In genomic region chr5:73419045-73419695, GRCm38 (mm10) we compare ENCODE assay signal across 20 mouse cellular contexts. TPM values are rescaled to one million over a fixed set of nuclear protein-coding genes. Genes with fewer than 3 reads are reported as not detected.
DNase-seq lines count a peak whose midpoint lies in the region; ATAC-seq and TF ChIP-seq lines count a peak whose summit lies in the region.
"Had no signal": no experiment of that assay in that cellular context is flagged by ENCODE, and none has a peak within 500 bp of the region (broad histone marks: within the 10 kb centered on the region; RNA-seq: fewer than 3 reads in every experiment).

No protein-coding gene starts in this region.

- TF ChIP-seq CTCF in stomach, postnatal 0 days (IDR thresholded peaks at IDR 0.05; ENCODE audit: low read depth), result no peak

- DNase-seq in testis, postnatal 14 days (ENCODE audit: low spot score), result peak; percentile 42
- DNase-seq in testis, postnatal 10 days (ENCODE audit: low spot score), result no peak
- peak; percentile 72 for DNase-seq in stomach, postnatal 0 days (ENCODE audit: low spot score)
- DNase-seq in spleen, adult 18-20 months, result no peak
- DNase-seq: adrenal gland, adult 8-10 months; cerebellum, adult 9-10 months; heart, postnatal 36 days; lung, embryonic 14.5 days; midbrain, embryonic 14.5 days; right cerebral cortex, postnatal 14 days; thymus, adult 2 months had no signal

- H3K27me3 ChIP-seq in intestine, embryonic 16.5 days (replicated peaks; ENCODE audit: control insufficient read depth, insufficient read depth, low read length), result no peaks in the 10 kb centered on the region
- no peaks in the 10 kb centered on the region for H3K27me3 ChIP-seq in kidney, embryonic 15.5 days
- H3K27me3 ChIP-seq in stomach, postnatal 0 days (ENCODE audit: control insufficient read depth, insufficient read depth, low read length), result no peaks in the 10 kb centered on the region
- H3K27me3 ChIP-seq in hindbrain, embryonic 13.5 days, result no peaks in the 10 kb centered on the region
- H3K27me3 ChIP-seq: embryonic facial prominence, embryonic 15.5 days; forebrain, embryonic 13.5 days had no signal

- peak; percentile 46; the same call in 1 of the 2 replicates for ATAC-seq in intestine, embryonic 16.5 days
- ATAC-seq in kidney, embryonic 15.5 days (replicated peaks; ENCODE audit: low FRiP score), result 0 out of 2 replicates have a peak, but pooled peaks have one; percentile 49
- peak; percentile 82 for ATAC-seq in stomach, postnatal 0 days (ENCODE audit: low FRiP score, low TSS enrichment)
- no peak for ATAC-seq in hindbrain, embryonic 13.5 days (ENCODE audit: low FRiP score)
- ATAC-seq: CD4-positive, CD25-positive, alpha-beta regulatory T cell, adult 4 months; forebrain, embryonic 13.5 days had no signal

- H3K4me3 ChIP-seq in intestine, embryonic 16.5 days (ENCODE audit: low read length), result no peak overlapping the region
- no peak overlapping the region for H3K4me3 ChIP-seq in kidney, embryonic 15.5 days (replicated peaks)
- H3K4me3 ChIP-seq in stomach, postnatal 0 days (ENCODE audit: low read depth, low read length), result no peak overlapping the region
- no peak overlapping the region for H3K4me3 ChIP-seq in hindbrain, embryonic 13.5 days
- H3K4me3 ChIP-seq: embryonic facial prominence, embryonic 15.5 days; forebrain, embryonic 13.5 days had no signal

- 42% methylated on average over 11 of the region's 11 CpGs for WGBS in intestine, embryonic 16.5 days
- 55% methylated on average over 11 of the region's 11 CpGs for WGBS in kidney, embryonic 15.5 days
- 37% methylated on average over 11 of the region's 11 CpGs for WGBS in stomach, postnatal 0 days
- WGBS in hindbrain, embryonic 13.5 days, result 68% methylated on average over 11 of the region's 11 CpGs

- H3K36me3 ChIP-seq in intestine, embryonic 16.5 days (ENCODE audit: control insufficient read depth, insufficient read depth, low read length), result no peaks in the 10 kb centered on the region
- H3K36me3 ChIP-seq in kidney, embryonic 15.5 days, result no peaks in the 10 kb centered on the region
- no peaks in the 10 kb centered on the region for H3K36me3 ChIP-seq in stomach, postnatal 0 days (ENCODE audit: control insufficient read depth, insufficient read depth, low read length)
- no peaks in the 10 kb centered on the region for H3K36me3 ChIP-seq in hindbrain, embryonic 13.5 days
- H3K36me3 ChIP-seq: embryonic facial prominence, embryonic 15.5 days had no signal

- H3K4me2 ChIP-seq in intestine, embryonic 16.5 days (ENCODE audit: low read depth, low read length), result no peak overlapping the region
- peak overlapping the region; percentile 3 for H3K4me2 ChIP-seq in kidney, embryonic 15.5 days
- peak overlapping the region; percentile 20 for H3K4me2 ChIP-seq in stomach, postnatal 0 days (replicated peaks; ENCODE audit: low read depth)
- H3K4me2 ChIP-seq in hindbrain, embryonic 13.5 days, result no peak overlapping the region
- H3K4me2 ChIP-seq: embryonic facial prominence, embryonic 15.5 days; forebrain, embryonic 13.5 days; lung, embryonic 14.5 days had no signal

- no peak for TF ChIP-seq EP300 in stomach, postnatal 0 days (optimal IDR thresholded peaks at IDR 0.05)

- H3K27ac ChIP-seq in intestine, embryonic 16.5 days (ENCODE audit: low read length), result no peak overlapping the region
- H3K27ac ChIP-seq in kidney, embryonic 15.5 days, result no peak overlapping the region
- H3K27ac ChIP-seq in stomach, postnatal 0 days (replicated peaks), result no peak overlapping the region
- no peak overlapping the region for H3K27ac ChIP-seq in hindbrain, embryonic 13.5 days
- H3K27ac ChIP-seq: embryonic facial prominence, embryonic 15.5 days; forebrain, embryonic 13.5 days; macrophage had no signal

- no peak overlapping the region for H3K9ac ChIP-seq in intestine, embryonic 16.5 days (ENCODE audit: low read depth, low read length)
- H3K9ac ChIP-seq in kidney, embryonic 15.5 days, result no peak overlapping the region
- no peak overlapping the region for H3K9ac ChIP-seq in stomach, postnatal 0 days (ENCODE audit: low read length)
- H3K9ac ChIP-seq in hindbrain, embryonic 13.5 days, result no peak overlapping the region
- H3K9ac ChIP-seq: embryonic facial prominence, embryonic 15.5 days; forebrain, embryonic 13.5 days; lung, embryonic 14.5 days had no signal

- no peaks in the 10 kb centered on the region for H3K4me1 ChIP-seq in intestine, embryonic 16.5 days (ENCODE audit: control insufficient read depth, insufficient read depth, low read length)
- H3K4me1 ChIP-seq in kidney, embryonic 15.5 days, result no peaks in the 10 kb centered on the region
- H3K4me1 ChIP-seq in stomach, postnatal 0 days (replicated peaks; ENCODE audit: control insufficient read depth, insufficient read depth), result no peaks in the 10 kb centered on the region
- 0 out of 2 replicates have a peak, but pooled peaks cover 2% of the 10 kb centered on the region for H3K4me1 ChIP-seq in hindbrain, embryonic 13.5 days (replicated peaks)
- H3K4me1 ChIP-seq: embryonic facial prominence, embryonic 15.5 days; forebrain, embryonic 13.5 days had no signal

- no peaks in the 10 kb centered on the region for H3K9me3 ChIP-seq in intestine, embryonic 16.5 days (ENCODE audit: control insufficient read depth, low read length)
- H3K9me3 ChIP-seq in kidney, embryonic 15.5 days (replicated peaks), result no peaks in the 10 kb centered on the region
- no peaks in the 10 kb centered on the region for H3K9me3 ChIP-seq in stomach, postnatal 0 days (ENCODE audit: control insufficient read depth, low read length)
- H3K9me3 ChIP-seq in hindbrain, embryonic 13.5 days, result no peaks in the 10 kb centered on the region
- H3K9me3 ChIP-seq: embryonic facial prominence, embryonic 15.5 days; forebrain, embryonic 13.5 days had no signal

RNA-seq across cellular contexts. Expression of gene Cwh43, which starts 13.3 kb away (rescaled TPM):
- polyA plus RNA-seq in intestine, embryonic 16.5 days (2015; fragmentation: Nextera tagmentation; extraction: Ambion mirVana), result 0.13 and 0.16 TPM in 2 replicates
- polyA plus RNA-seq in kidney, embryonic 15.5 days (2015; fragmentation: Nextera tagmentation; extraction: Ambion mirVana), result 0.27 and 0.57 TPM in 2 replicates
- 8.6 and 10.9 TPM in 2 replicates for polyA plus RNA-seq in stomach, postnatal 0 days (2015; fragmentation: Nextera tagmentation; extraction: Ambion mirVana)
- 0.12 and 0.13 TPM in 2 replicates for polyA plus RNA-seq in hindbrain, embryonic 13.5 days (2015; fragmentation: Nextera tagmentation; extraction: Ambion mirVana)
- polyA plus RNA-seq: CD4-positive, CD25-positive, alpha-beta regulatory T cell, adult 4 months; liver, adult 2 months; lung, embryonic 14.5 days; macrophage; neural tube, embryonic 11.5 days had no signal

Comparison
In these comparisons a context has a peak if more than half of its experiments do, and no peak if none do; other contexts are left out.
1. DNase-seq: peak in testis, postnatal 14 days (single experiment) and stomach, postnatal 0 days (single experiment); none in testis, postnatal 10 days (single experiment) and spleen, adult 18-20 months (0 of 2).
2. H3K4me2 ChIP-seq: peak in kidney, embryonic 15.5 days (single experiment) and stomach, postnatal 0 days (single experiment); none in intestine, embryonic 16.5 days (single experiment) and hindbrain, embryonic 13.5 days (single experiment).